Mouse (Mus musculus) MEL (cell line): ENCODE results near the gene Ndufb10. TPM values are rescaled to one million over a fixed set of nuclear protein-coding genes. Genes with fewer than 3 reads are reported as not detected.

Source experiments
- DNase-seq: peaks from one replicate; pipeline ENCODE4 v3.0.0; 2011; ENCODE audit warnings: low read depth, low spot score
- H3K27ac ChIP-seq: 2 replicates; pipeline ENCODE4 v1.5.1; 2012; ENCODE audit warnings: low read depth, mild to moderate bottlenecking, control low read depth, low read length, moderate library complexity; ENCODE audit not compliant: control insufficient read depth
- H3K27me3 ChIP-seq, 2 experiments: fragments of 150-350 bp in 1 of 2; sonication (generic) in 1 of 2; 2 replicates each; pipeline ENCODE4 v1.6.1; 2012; ENCODE audit warnings: low read length in 2 of 2, mild to moderate bottlenecking in 2 of 2, improper control_type of control experiment in 1 of 2, moderate library complexity in 1 of 2; ENCODE audit not compliant: insufficient read depth in 2 of 2, control insufficient read depth in 1 of 2
- H3K36me3 ChIP-seq, 2 experiments: 2 replicates each; pipeline ENCODE4 v1.6.1; 2012 to 2014; ENCODE audit warnings: low read length in 2 of 2, improper control_type of control experiment in 1 of 2, inconsistent platforms in 1 of 2, mild to moderate bottlenecking in 1 of 2; ENCODE audit not compliant: insufficient read depth in 2 of 2, control insufficient read depth in 1 of 2
- H3K4me1 ChIP-seq, 2 experiments: fragments of 150-350 bp in 1 of 2; sonication (generic) in 1 of 2; 2 replicates each; pipeline ENCODE4 v1.6.1; 2012; ENCODE audit warnings: low read length in 2 of 2, improper control_type of control experiment in 1 of 2, mild to moderate bottlenecking in 1 of 2; ENCODE audit not compliant: insufficient read depth in 2 of 2, control insufficient read depth in 1 of 2
- H3K4me3 ChIP-seq, 2 experiments: fragments of 150-350 bp in 1 of 2; sonication (generic) in 1 of 2; 2 replicates each; pipeline ENCODE4 v1.5.1; 2012; ENCODE audit warnings: low read depth in 2 of 2, low read length in 2 of 2, mild to moderate bottlenecking in 2 of 2, moderate library complexity in 2 of 2, control low read depth in 1 of 2, improper control_type of control experiment in 1 of 2; ENCODE audit not compliant: control insufficient read depth in 1 of 2, insufficient read depth in 1 of 2
- H3K79me2 ChIP-seq: 2 replicates; pipeline ENCODE4 v1.6.1; 2012; ENCODE audit warnings: mild to moderate bottlenecking, low read length, moderate library complexity; ENCODE audit not compliant: control insufficient read depth, poor library complexity, insufficient read depth
- H3K9ac ChIP-seq: 2 replicates; pipeline ENCODE4 v1.6.1; 2012; ENCODE audit warnings: low read depth, mild to moderate bottlenecking, control low read depth, low read length, moderate library complexity; ENCODE audit not compliant: control insufficient read depth, poor library complexity, severe bottlenecking
- H3K9me3 ChIP-seq: fragments of 150-350 bp; sonication (generic); replicated peaks from 2 replicates; pipeline ENCODE4 v1.6.1; 2012; ENCODE audit warnings: mild to moderate bottlenecking, low read length, improper control_type of control experiment, moderate library complexity; ENCODE audit not compliant: insufficient read depth
- CHD2 ChIP-seq: IDR thresholded peaks from 2 replicates; pipeline ENCODE4 v1.6.1; 2011; ENCODE audit warnings: low read length, improper control_type of control experiment
- CTCF ChIP-seq, 3 experiments: IDR thresholded peaks in 2 of 3; conservative IDR thresholded peaks in 1 of 3; 2 replicates each; pipeline ENCODE4 v1.5.1; 2011 to 2012; ENCODE audit warnings: low read length in 3 of 3, low read depth in 2 of 3, mild to moderate bottlenecking in 2 of 3, improper control_type of control experiment in 1 of 3, inconsistent platforms in 1 of 3, mixed read lengths in 1 of 3, moderate library complexity in 1 of 3; ENCODE audit not compliant: control insufficient read depth in 1 of 3, insufficient read depth in 1 of 3, poor library complexity in 1 of 3, severe bottlenecking in 1 of 3
- ELF1 ChIP-seq: IDR thresholded peaks from 2 replicates; pipeline ENCODE4 v1.6.1; 2014; ENCODE audit warnings: low read depth, mild to moderate bottlenecking, inconsistent platforms, low read length, improper control_type of control experiment, moderate library complexity
- EP300 ChIP-seq, 2 experiments: IDR thresholded peaks; 2 replicates each; pipeline ENCODE4 v1.6.1; 2011; ENCODE audit warnings: improper control_type of control experiment in 2 of 2, low read length in 2 of 2, low read depth in 1 of 2, mild to moderate bottlenecking in 1 of 2
- ETS1 ChIP-seq: IDR thresholded peaks from 2 replicates; pipeline ENCODE4 v1.6.1; 2012; ENCODE audit warnings: low read depth, mild to moderate bottlenecking, inconsistent platforms, low read length, improper control_type of control experiment, moderate library complexity
- GABPA ChIP-seq: IDR thresholded peaks from 2 replicates; pipeline ENCODE4 v1.6.1; 2012; ENCODE audit warnings: low read depth, mild to moderate bottlenecking, inconsistent platforms, low read length, improper control_type of control experiment, moderate library complexity
- KAT2A ChIP-seq: conservative IDR thresholded peaks from 2 replicates; pipeline ENCODE4 v1.6.1; 2012; ENCODE audit warnings: low read depth, low read length, improper control_type of control experiment, inconsistent platforms
- MYC ChIP-seq: IDR thresholded peaks from 2 replicates; pipeline ENCODE4 v1.6.1; 2011; ENCODE audit warnings: low read depth, mild to moderate bottlenecking, low read length, improper control_type of control experiment, moderate library complexity
- RAD21 ChIP-seq: IDR thresholded peaks from 2 replicates; pipeline ENCODE4 v1.6.1; 2011; ENCODE audit warnings: mild to moderate bottlenecking, low read depth, low read length, improper control_type of control experiment
- SMC3 ChIP-seq: IDR thresholded peaks from 2 replicates; pipeline ENCODE4 v1.6.1; 2011; ENCODE audit warnings: low read depth, low read length, improper control_type of control experiment
- TAL1 ChIP-seq: IDR thresholded peaks from 2 replicates; pipeline ENCODE4 v1.6.1; 2012; ENCODE audit warnings: mild to moderate bottlenecking, inconsistent platforms, low read length, moderate library complexity, mixed read lengths
- TCF12 ChIP-seq: IDR thresholded peaks from 2 replicates; pipeline ENCODE4 v1.6.1; 2014; ENCODE audit warnings: low read depth, mild to moderate bottlenecking, inconsistent platforms, low read length, improper control_type of control experiment, moderate library complexity
- USF1 ChIP-seq: IDR thresholded peaks from 2 replicates; pipeline ENCODE4 v1.6.1; 2014; ENCODE audit warnings: low read depth, mild to moderate bottlenecking, inconsistent platforms, low read length, improper control_type of control experiment, moderate library complexity
- USF2 ChIP-seq, 2 experiments: IDR thresholded peaks; 2 replicates each; pipeline ENCODE4 v1.6.1; 2011 to 2012; ENCODE audit warnings: improper control_type of control experiment in 2 of 2, low read length in 2 of 2, borderline replicate concordance in 1 of 2, inconsistent platforms in 1 of 2, low read depth in 1 of 2, mild to moderate bottlenecking in 1 of 2; ENCODE audit not compliant: insufficient read depth in 1 of 2
- ZC3H11A ChIP-seq: IDR thresholded peaks from 2 replicates; pipeline ENCODE4 v1.6.1; 2012; ENCODE audit warnings: low read depth, mild to moderate bottlenecking, inconsistent platforms, low read length, improper control_type of control experiment
- ZMIZ1 ChIP-seq: IDR thresholded peaks from 2 replicates; pipeline ENCODE4 v1.6.1; 2012; ENCODE audit warnings: low read depth, mild to moderate bottlenecking, inconsistent platforms, low read length, improper control_type of control experiment, moderate library complexity
- polyA plus RNA-seq, 2 experiments: library from polyadenylated mRNA; stranded (reverse) in 1 of 2; unstranded in 1 of 2; fragments of >175 nt in 1 of 2; fragments of >200 nt in 1 of 2; gene quantifications; 2 replicates each; pipeline versions ENCODE4 v1.2.1 to v1.2.4; 2012; ENCODE audit warnings: low replicate concordance in 2 of 2, low read depth in 1 of 2; ENCODE audit not compliant: insufficient read length in 2 of 2, insufficient read depth in 1 of 2, missing spikeins in 1 of 2
- total RNA-seq: library from RNA; depleted of rRNA; stranded (reverse); fragments of 300-350 nt; gene quantifications from 2 replicates; pipeline ENCODE4 v1.2.3, GENCODE M21; 2012

Gene Ndufb10
- total and polyA plus RNA-seq, 3 experiments: 230 to 292 TPM; not detected in 1

DNA sequence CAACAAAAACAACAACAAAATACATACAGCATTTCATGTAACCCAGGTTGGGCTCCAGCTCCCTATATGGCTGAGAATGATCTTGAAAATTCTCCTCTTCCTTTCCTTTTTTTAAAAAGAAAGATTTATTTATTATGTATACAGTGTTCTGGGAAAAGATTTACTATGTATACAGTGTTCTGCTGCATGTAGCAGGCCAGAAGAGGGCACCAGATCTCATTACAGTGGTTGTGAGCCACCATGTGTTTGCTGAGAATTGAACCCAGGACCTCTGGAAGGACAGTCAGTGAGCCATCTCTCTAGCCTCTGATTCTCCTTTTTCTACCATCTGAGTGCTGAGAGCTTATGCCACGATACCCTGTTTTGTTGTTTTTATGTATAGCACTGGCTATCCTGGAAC is 10.2 kb upstream of the Ndufb10 start:
- TF ChIP-seq RAD21: peak; percentile 11
- no peak for TF ChIP-seq EP300 (IDR thresholded peaks at IDR 0.05; ENCODE audit: low read depth in 1 of 2, low read length in 2 of 2)
- peak; percentile 16 to 41 (median 22); a peak in 4 of 6 replicates for TF ChIP-seq CTCF (IDR thresholded peaks at IDR 0.05 in 2 of 3, conservative IDR thresholded peaks at IDR 0.05 in 1 of 3; ENCODE audit: control insufficient read depth in 1 of 3, insufficient read depth in 1 of 3, low read depth in 2 of 3, low read length in 3 of 3, poor library complexity in 1 of 3, severe bottlenecking in 1 of 3)
- no peak for TF ChIP-seq ELF1
- 0 out of 2 replicates have a peak, but pooled peaks have one; percentile 23 for TF ChIP-seq MYC
- 0 out of 2 replicates have a peak, but pooled peaks have one; percentile 19 for TF ChIP-seq SMC3
- TF ChIP-seq TAL1: no peak
- no peak for TF ChIP-seq USF2 (IDR thresholded peaks at IDR 0.05; ENCODE audit: borderline replicate concordance in 1 of 2, insufficient read depth in 1 of 2, low read depth in 1 of 2, low read length in 2 of 2)
- TF ChIP-seq, all 39 proteins: peak for 4
- H3K27ac ChIP-seq: no peak overlapping the region
- DNase-seq: peak; percentile 40
- H3K79me2 ChIP-seq: peaks cover 2% of the 10 kb centered on the region; the same call in 1 of the 2 replicates
- H3K27me3 ChIP-seq: no peaks in the 10 kb centered on the region
- H3K36me3 ChIP-seq: peaks cover 0 to 10% of the 10 kb centered on the region in 2 experiments; a peak in 1 of 4 replicates
- H3K9ac ChIP-seq: no peak overlapping the region
- peaks cover 0 to 21% of the 10 kb centered on the region in 2 experiments; a peak in 2 of 4 replicates for H3K4me1 ChIP-seq
- no peaks in the 10 kb centered on the region for H3K9me3 ChIP-seq
- H3K4me3 ChIP-seq: no peak overlapping the region

DNA sequence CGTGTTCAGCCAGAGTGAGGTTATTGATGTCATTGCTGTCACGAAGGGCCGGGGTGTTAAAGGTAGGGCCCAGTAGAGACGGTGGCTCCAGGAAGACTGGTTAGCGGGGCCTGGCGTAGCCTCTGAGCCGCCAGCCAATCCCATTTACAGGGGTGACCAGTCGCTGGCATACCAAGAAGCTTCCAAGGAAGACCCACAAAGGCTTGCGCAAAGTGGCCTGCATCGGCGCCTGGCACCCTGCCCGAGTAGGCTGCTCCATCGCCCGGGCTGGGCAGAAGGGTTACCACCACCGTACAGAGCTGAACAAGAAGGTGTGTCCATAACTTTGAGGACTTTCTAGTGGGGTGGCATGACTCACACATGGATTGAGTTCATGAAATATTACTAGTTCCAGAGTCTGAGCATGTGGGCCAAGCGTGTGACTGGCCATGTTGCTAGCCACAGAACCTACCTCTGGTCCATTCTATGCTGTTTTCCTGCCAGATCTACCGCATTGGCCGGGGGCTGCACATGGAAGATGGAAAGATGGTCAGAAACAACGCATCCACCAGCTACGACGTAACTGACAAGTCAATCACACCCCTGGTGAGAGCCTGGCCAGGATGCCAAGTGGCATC is 9.3 kb upstream of the Ndufb10 start:
- TF ChIP-seq TCF12 (no peak), GABPA (no peak), ZC3H11A (no peak), MYC (no peak), KAT2A (no peak), ZMIZ1 (no peak), ETS1 (no peak), CHD2 (no peak), SMC3 (no peak), USF2 (IDR thresholded peaks at IDR 0.05; ENCODE audit: borderline replicate concordance in 1 of 2, insufficient read depth in 1 of 2, low read depth in 1 of 2, low read length in 2 of 2) (no peak), USF1 (no peak)
- TF ChIP-seq, all 39 proteins: peak for 0
- Histone ChIP-seq H3K4me1 (peaks cover 0 to 22% of the 10 kb centered on the region in 2 experiments; a peak in 2 of 4 replicates), H3K27ac (no peak overlapping the region), H3K36me3 (peaks cover 0 to 10% of the 10 kb centered on the region in 2 experiments; a peak in 1 of 4 replicates), H3K79me2 (peaks cover 2% of the 10 kb centered on the region; the same call in 1 of the 2 replicates), H3K4me3 (no peak overlapping the region), H3K9me3 (no peaks in the 10 kb centered on the region), H3K9ac (no peak overlapping the region), H3K27me3 (no peaks in the 10 kb centered on the region)
- no peak for DNase-seq
